Mouse (Mus musculus): ENCODE data around the gene Mllt1.

GRCm38 (mm10) chr17:56884809-56885208 lies 50.4 kb downstream of the Mllt1 start:
- TF ChIP-seq CTCF (IDR thresholded peaks at IDR 0.05; ENCODE audit: low read depth), result no peak
- TF ChIP-seq EP300 (optimal IDR thresholded peaks at IDR 0.05), result no peak

Data from stomach, postnatal 0 days (tissue).